Mouse (Mus musculus): ENCODE measurements around the gene Slc25a21. TPM values are rescaled to one million over a fixed set of nuclear protein-coding genes. Genes with fewer than 3 reads are reported as not detected.

The Slc25a21 gene
- polyA plus RNA-seq, 1 experiment from 2014 or later, result 1.2 TPM

DNA sequence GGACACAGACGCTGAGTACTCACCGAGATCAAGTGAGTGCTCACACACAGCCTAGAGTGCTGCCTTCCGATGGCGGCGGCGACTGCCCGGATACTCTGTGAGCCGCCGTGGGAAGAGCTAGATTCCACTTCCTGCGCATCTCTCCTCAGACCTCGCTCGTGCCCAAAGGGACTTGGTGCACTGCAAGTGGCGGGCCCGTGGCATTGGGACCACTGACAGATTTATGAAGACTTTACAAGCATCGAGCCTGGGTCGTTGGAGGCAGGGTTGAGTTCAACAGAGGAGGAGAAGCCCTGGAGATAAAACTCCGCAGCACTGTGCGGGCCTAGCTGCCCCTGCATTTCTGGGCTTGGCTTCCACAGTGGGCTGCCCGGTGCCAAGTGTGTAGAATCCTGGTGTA is 504.7 kb downstream of the Slc25a21 start:
- no peak for DNase-seq (ENCODE audit: low spot score)
- 27% methylated on average over 19 of the region's 19 CpGs for WGBS

DNA sequence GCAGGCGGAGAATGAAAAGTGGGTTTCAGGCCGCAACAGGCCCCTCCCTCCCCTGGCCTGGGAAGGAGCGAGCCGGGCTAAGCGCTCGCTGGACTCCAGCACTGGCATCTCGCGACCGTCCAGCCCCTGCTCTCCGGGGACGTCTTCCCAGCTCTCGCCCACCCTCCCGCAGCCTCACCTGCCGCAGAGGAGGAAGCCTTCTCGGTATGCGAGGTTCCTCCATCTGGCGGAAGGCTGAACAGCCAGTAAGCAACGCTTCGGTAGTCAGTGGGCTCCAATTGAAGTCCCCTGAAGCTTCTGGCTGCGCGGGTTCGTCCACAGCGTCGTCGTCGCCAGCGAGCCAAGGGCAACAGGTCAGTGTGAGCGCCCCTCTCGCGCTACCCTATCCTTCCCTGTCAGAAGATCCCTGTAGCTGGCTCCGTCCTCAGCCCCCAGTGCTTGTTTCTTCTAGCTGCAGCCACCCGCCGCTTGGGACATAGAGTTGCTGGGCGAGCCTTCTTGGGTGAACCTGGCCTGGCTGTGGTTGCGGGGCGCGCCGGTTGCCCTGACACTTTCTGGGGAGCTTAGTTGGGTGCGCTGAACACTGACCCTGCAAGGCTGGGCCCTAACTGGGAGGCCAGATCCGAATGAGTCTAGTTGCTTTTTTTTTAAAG is 505.7 kb downstream of the Slc25a21 start, which contains the start of gene Pax9:
Gene Pax9, plus strand, starts transcription at position 341 of the 653 bp plus-strand sequence.
- Histone ChIP-seq H3K27me3 (ENCODE audit: control insufficient read depth, insufficient read depth, low read length) (peaks cover 29% of the 10 kb centered on the region), H3K4me3 (ENCODE audit: low read depth, low read length) (peak within 1 kb of the TSS; percentile 15), H3K9me3 (ENCODE audit: control insufficient read depth, low read length) (no peaks in the 10 kb centered on the region), H3K4me1 (replicated peaks; ENCODE audit: control insufficient read depth, insufficient read depth) (no peaks in the 10 kb centered on the region), H3K9ac (ENCODE audit: low read length) (no peak within 1 kb of the TSS), H3K4me2 (replicated peaks; ENCODE audit: low read depth) (peak within 1 kb of the TSS; percentile 23), H3K27ac (replicated peaks) (no peak within 1 kb of the TSS), H3K36me3 (ENCODE audit: control insufficient read depth, insufficient read depth, low read length) (no peaks in the 10 kb centered on the region)
- DNase-seq (ENCODE audit: low spot score), result peak; percentile 19
- ATAC-seq (ENCODE audit: low FRiP score, low TSS enrichment), result no peak
- TF ChIP-seq EP300 (optimal IDR thresholded peaks at IDR 0.05) (no peak), CTCF (IDR thresholded peaks at IDR 0.05; ENCODE audit: low read depth) (no peak)
- 5% methylated on average over 39 of the region's 40 CpGs for WGBS

More for the DNA sequence above, 504.7 kb downstream of the Slc25a21 start:
- Histone ChIP-seq H3K9ac (ENCODE audit: low read length) (no peak overlapping the region), H3K4me3 (ENCODE audit: low read depth, low read length) (no peak overlapping the region), H3K9me3 (ENCODE audit: control insufficient read depth, low read length) (no peaks in the 10 kb centered on the region), H3K36me3 (ENCODE audit: control insufficient read depth, insufficient read depth, low read length) (no peaks in the 10 kb centered on the region), H3K4me2 (replicated peaks; ENCODE audit: low read depth) (no peak overlapping the region; the same call in 1 of the 2 replicates), H3K27me3 (ENCODE audit: control insufficient read depth, insufficient read depth, low read length) (peaks cover 36% of the 10 kb centered on the region), H3K4me1 (replicated peaks; ENCODE audit: control insufficient read depth, insufficient read depth) (no peaks in the 10 kb centered on the region), H3K27ac (replicated peaks) (no peak overlapping the region)
- ATAC-seq (ENCODE audit: low FRiP score, low TSS enrichment), result no peak
- TF ChIP-seq EP300 (optimal IDR thresholded peaks at IDR 0.05), result no peak

DNA sequence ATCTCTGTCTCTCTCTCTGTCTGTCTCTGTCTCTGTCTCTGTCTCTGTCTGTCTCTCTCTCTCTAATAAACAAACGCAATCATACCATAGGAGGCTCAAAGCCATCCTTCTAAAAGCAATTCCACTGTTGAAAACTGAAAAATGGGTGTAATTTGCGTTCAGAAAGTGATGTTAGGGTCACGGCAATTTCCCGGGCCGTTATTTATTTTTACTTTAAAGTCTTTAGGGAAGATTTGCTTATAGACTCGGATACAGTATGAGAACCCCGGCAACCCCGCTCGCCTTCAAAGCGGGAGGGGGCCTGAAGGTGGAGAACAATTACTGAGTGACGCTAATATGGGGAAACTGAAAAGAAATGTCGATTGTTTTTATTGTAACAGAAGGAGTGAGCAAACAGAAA is 506.3 kb downstream of the Slc25a21 start:
- ATAC-seq (ENCODE audit: low FRiP score, low TSS enrichment) (no peak), DNase-seq (ENCODE audit: low spot score) (no peak)
- WGBS, result 8% methylated on average over 12 of the region's 12 CpGs
- no peak overlapping the region for H3K9ac ChIP-seq (ENCODE audit: low read length)
- H3K27ac ChIP-seq (replicated peaks), result no peak overlapping the region
- H3K4me2 ChIP-seq (replicated peaks; ENCODE audit: low read depth), result peak overlapping the region; percentile 23
- H3K27me3 ChIP-seq (ENCODE audit: control insufficient read depth, insufficient read depth, low read length), result peaks cover 32% of the 10 kb centered on the region
- peak overlapping the region; percentile 15 for H3K4me3 ChIP-seq (ENCODE audit: low read depth, low read length)
- TF ChIP-seq EP300 (optimal IDR thresholded peaks at IDR 0.05), result no peak
- no peak for TF ChIP-seq CTCF (IDR thresholded peaks at IDR 0.05; ENCODE audit: low read depth)
- H3K36me3 ChIP-seq (ENCODE audit: control insufficient read depth, insufficient read depth, low read length), result no peaks in the 10 kb centered on the region
- H3K9me3 ChIP-seq (ENCODE audit: control insufficient read depth, low read length), result no peaks in the 10 kb centered on the region
- no peaks in the 10 kb centered on the region for H3K4me1 ChIP-seq (replicated peaks; ENCODE audit: control insufficient read depth, insufficient read depth)

DNA sequence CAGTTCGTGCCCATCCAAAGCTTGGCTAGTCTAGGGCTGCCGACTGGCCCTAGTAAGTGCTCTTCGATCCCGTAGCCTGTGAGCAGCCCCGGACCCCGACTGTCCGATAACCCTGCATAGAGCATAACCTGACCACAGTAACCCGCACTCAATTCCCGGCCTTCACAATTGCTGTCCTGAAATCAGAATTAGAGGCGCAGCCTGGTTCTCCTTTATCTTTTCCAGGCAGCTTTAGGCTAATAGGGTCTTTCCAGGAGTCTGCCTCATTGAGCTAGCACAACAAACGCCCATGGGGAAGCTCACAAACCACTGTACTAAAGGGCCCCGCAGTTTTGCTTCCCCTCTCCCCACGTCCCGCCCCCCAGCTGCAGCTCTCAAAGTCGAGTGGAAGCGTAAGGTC is 506.9 kb downstream of the Slc25a21 start:
- Histone ChIP-seq H3K27me3 (ENCODE audit: control insufficient read depth, insufficient read depth, low read length) (peaks cover 29% of the 10 kb centered on the region), H3K27ac (replicated peaks) (no peak overlapping the region), H3K4me1 (replicated peaks; ENCODE audit: control insufficient read depth, insufficient read depth) (no peaks in the 10 kb centered on the region), H3K36me3 (ENCODE audit: control insufficient read depth, insufficient read depth, low read length) (no peaks in the 10 kb centered on the region), H3K9ac (ENCODE audit: low read length) (no peak overlapping the region), H3K9me3 (ENCODE audit: control insufficient read depth, low read length) (no peaks in the 10 kb centered on the region), H3K4me2 (replicated peaks; ENCODE audit: low read depth) (no peak overlapping the region), H3K4me3 (ENCODE audit: low read depth, low read length) (no peak overlapping the region)
- ATAC-seq (ENCODE audit: low FRiP score, low TSS enrichment) (no peak), DNase-seq (ENCODE audit: low spot score) (no peak)
- TF ChIP-seq EP300 (optimal IDR thresholded peaks at IDR 0.05) (no peak), CTCF (IDR thresholded peaks at IDR 0.05; ENCODE audit: low read depth) (no peak)
- 15% methylated on average over 16 of the region's 16 CpGs for WGBS

DNA sequence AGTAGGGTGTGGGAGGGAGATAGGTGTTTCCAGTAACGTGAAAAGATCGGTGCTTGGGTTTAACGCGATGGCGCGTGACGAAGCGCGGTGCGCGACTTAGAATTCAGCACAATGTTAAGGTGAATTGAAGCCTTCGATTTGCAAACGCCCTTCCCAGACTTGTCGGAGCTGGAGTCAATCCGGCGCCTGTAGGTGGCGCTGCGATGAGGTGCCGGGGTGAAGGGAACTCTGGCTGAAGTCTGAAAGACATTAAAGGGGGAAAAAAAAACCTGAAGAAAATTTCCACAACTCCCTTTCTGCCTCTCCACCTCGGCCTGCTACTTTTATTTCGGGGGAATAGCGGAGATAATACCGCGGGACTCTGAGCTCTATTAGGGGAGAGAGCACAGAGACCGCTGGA is 507.5 kb downstream of the Slc25a21 start:
- H3K4me2 ChIP-seq (replicated peaks; ENCODE audit: low read depth), result no peak overlapping the region
- TF ChIP-seq CTCF (IDR thresholded peaks at IDR 0.05; ENCODE audit: low read depth), result peak; percentile 70
- TF ChIP-seq EP300 (optimal IDR thresholded peaks at IDR 0.05), result no peak
- ATAC-seq (ENCODE audit: low FRiP score, low TSS enrichment), result no peak
- H3K4me1 ChIP-seq (replicated peaks; ENCODE audit: control insufficient read depth, insufficient read depth), result no peaks in the 10 kb centered on the region
- 2% methylated on average over 25 of the region's 25 CpGs for WGBS
- peaks cover 25% of the 10 kb centered on the region for H3K27me3 ChIP-seq (ENCODE audit: control insufficient read depth, insufficient read depth, low read length)
- DNase-seq (ENCODE audit: low spot score), result peak; percentile 71
- H3K4me3 ChIP-seq (ENCODE audit: low read depth, low read length), result no peak overlapping the region
- H3K27ac ChIP-seq (replicated peaks), result no peak overlapping the region
- no peaks in the 10 kb centered on the region for H3K36me3 ChIP-seq (ENCODE audit: control insufficient read depth, insufficient read depth, low read length)
- H3K9ac ChIP-seq (ENCODE audit: low read length), result no peak overlapping the region
- no peaks in the 10 kb centered on the region for H3K9me3 ChIP-seq (ENCODE audit: control insufficient read depth, low read length)

DNA sequence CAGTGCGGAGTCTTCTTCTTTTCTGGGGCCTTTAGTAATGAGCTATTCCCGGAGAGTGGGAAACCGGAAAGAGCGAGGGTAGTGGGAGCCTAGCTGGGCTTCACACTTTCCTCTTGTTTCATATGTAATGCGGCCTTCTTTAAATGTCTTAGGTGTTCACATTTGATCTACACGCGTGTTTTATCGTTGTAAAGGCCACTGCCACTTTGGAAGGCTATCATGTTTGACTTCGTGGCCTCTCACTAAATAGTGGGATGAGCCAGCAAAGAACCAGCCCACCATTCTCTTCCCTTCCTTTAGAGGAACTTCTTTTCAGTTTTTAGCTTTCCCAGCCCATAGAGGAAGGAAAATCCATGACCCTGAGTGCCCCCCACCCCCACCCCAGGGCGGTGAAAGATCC is 507.9 kb downstream of the Slc25a21 start:
- H3K9me3 ChIP-seq (ENCODE audit: control insufficient read depth, low read length), result no peaks in the 10 kb centered on the region
- H3K36me3 ChIP-seq (ENCODE audit: control insufficient read depth, insufficient read depth, low read length), result no peaks in the 10 kb centered on the region
- no peak for TF ChIP-seq CTCF (IDR thresholded peaks at IDR 0.05; ENCODE audit: low read depth)
- no peak for TF ChIP-seq EP300 (optimal IDR thresholded peaks at IDR 0.05)
- H3K27ac ChIP-seq (replicated peaks), result no peak overlapping the region
- WGBS, result 19% methylated on average over 10 of the region's 10 CpGs
- no peaks in the 10 kb centered on the region for H3K4me1 ChIP-seq (replicated peaks; ENCODE audit: control insufficient read depth, insufficient read depth)
- H3K4me3 ChIP-seq (ENCODE audit: low read depth, low read length), result no peak overlapping the region
- H3K27me3 ChIP-seq (ENCODE audit: control insufficient read depth, insufficient read depth, low read length), result peaks cover 21% of the 10 kb centered on the region
- DNase-seq (ENCODE audit: low spot score) (no peak), ATAC-seq (ENCODE audit: low FRiP score, low TSS enrichment) (no peak)
- H3K4me2 ChIP-seq (replicated peaks; ENCODE audit: low read depth), result no peak overlapping the region
- no peak overlapping the region for H3K9ac ChIP-seq (ENCODE audit: low read length)
